Mouse (Mus musculus): ENCODE results near the gene Ezh1.

Ezh1 gene

DNA sequence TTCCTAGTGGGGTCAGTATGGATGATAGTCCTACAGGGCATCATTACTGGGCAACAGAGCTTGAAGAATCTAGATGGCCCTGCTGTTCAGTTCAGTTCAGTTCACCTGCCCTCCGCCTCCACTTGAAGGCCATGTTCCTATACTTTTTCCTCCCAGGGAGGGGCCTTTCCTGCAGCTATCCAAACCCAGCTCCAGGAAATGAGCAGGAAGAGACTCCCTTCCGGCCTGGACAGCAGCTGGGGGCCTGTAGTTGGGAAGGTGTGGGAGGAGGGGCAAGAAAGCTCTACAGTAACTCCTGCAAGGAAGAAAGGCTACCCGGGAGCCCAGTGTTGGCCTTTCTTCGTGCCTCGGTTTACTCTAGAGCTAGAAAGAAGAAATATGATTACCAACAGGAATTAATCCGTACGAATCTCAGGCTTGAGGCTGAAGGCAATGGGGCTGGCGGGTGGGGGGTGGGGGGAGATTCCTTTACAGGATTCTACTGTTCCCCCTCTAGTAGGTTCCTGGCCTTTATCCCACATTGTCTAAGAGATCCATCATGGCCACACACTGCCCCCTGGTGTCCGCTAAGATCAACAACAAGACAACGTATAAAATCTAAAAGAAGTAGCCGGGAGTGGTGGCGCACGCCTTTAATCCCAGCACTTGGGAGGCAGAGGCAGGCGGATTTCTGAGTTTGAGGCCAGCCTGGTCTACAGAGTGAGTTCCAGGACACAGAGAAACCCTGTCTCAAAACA is 22.2 kb upstream of the Ezh1 start:
- intact Hi-C loops (cut with DNase I), result loop anchor here (1.0 kb wide), 1 partner anchor 36 kb away; no protein-coding TSS in a partner anchor

GRCm38 (mm10) chr11:101247521-101248030 is 21.3 kb upstream of the Ezh1 start:
- intact Hi-C loops (cut with DNase I), result loop anchor here (1.0 kb wide), 1 partner anchor 35 kb away; no protein-coding TSS in a partner anchor

DNA sequence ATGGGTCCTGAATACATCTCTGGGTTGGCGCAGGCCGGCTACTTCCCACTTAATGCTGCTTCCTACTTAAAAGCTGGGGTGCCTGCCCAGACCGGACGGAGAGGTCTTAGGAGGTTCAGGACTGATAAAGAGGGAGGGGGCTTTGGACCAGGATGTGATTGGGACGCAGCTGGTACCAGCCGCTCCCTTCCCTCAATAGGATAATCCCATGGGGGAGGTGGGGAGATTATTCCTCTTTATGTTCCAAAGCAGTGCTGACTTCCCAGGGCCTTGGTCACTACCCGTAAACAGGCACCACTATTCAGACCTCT is 20.4 kb upstream of the Ezh1 start:
- intact Hi-C loops (cut with DNase I), result no loop called here

GRCm38 (mm10) chr11:101245855-101246701 is 19.8 kb upstream of the Ezh1 start, which contains the start of gene Ramp2:
Gene Ramp2 (plus strand): TSS chr11:101246028.
- intact Hi-C loops (cut with DNase I), result no loop called here

DNA sequence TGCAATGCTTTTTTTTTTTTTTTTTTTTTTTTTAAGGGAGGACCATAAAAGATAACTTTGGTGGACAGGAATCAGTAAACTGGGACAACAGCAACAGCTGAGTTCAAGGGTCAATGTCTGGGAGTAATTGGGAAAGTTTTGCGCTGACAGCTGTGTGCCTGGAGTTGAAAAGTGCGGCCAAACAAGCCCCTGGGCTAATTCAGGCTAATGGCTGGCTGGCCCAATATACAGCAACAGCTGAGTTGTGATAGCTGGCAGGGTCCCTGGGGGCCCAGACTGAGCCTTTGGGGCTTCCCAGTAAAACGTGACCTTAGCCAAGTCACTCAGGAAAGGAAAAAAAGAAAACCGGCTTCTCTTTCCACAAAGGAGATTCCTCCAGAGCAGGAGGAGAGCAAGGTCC is 18.8 kb upstream of the Ezh1 start:
- intact Hi-C loops (cut with DNase I), result no loop called here

- intact Hi-C loops (cut with DNase I), result loop anchor here (10.0 kb wide), 1 partner anchor 157 kb away; no protein-coding TSS in a partner anchor
These were observed 11.9 kb upstream of the Ezh1 start for GRCm38 (mm10) chr11:101238071-101238647.

DNA sequence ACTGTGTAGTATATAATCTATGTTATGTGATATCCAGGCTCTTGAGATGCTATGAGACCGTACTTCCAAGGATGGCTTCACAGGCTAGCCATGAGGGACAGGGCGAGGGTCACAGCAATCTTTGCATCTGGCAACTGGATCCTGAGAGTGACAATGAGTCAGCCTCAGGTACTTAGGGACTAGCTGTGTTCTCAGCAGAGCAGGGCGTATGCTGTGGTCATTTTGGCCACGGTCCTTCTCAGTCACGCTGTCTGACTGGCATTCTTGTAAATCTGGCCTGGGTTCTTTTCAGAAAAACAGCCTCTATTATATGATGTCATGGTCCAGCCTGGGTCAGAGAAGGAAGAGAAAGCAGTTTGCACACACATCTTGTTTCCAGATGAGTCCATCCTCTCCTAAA is 10.5 kb upstream of the Ezh1 start:
- intact Hi-C loops (cut with DNase I), result loop anchor here (10.0 kb wide), 1 partner anchor 158 kb away; no protein-coding TSS in a partner anchor

DNA sequence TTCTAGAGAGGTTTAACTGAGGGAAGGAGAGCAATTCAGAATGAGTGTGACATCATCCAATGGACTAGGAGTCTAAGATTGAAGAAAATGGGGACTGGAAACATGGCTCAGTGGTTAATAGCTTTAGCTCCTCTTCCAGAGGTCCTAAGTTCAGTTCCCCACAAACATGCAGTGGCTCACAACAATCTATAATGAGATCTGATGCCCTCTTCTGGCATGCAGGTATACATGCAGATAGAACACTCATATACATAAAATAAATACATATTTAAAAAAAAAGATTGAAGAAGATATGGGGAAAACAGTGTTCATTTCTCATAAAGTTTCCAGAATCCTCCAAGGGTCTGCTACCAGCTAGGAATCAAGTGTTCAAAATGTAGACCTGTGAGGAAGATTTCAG is 9.2 kb upstream of the Ezh1 start:
- intact Hi-C loops (cut with DNase I), result loop anchor here (10.0 kb wide), 1 partner anchor 159 kb away; no protein-coding TSS in a partner anchor

DNA sequence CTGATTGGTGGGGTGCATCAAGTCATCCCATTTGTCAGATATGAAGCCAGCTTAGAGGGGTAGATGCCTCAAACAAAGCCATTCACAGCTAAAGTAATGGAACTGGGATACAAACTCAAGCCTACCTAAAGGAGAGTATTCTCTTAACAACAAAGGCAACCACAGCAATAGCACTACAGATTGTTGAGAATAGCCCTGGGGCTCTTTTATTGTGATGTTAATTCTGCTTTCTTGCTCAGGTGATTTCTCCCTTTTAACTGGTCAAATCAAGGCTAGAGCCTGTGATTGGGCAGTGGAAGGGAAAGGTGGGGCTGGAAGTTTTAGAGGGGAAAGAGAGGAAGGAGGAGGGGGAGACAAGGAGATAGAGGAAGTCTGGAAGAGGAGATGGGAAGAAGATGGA is 7.9 kb upstream of the Ezh1 start:
- intact Hi-C loops (cut with DNase I), result loop anchor here (10.0 kb wide), 1 partner anchor 161 kb away; no protein-coding TSS in a partner anchor

GRCm38 (mm10) chr11:101233240-101233639 is 7.0 kb upstream of the Ezh1 start:
- intact Hi-C loops (cut with DNase I), result loop anchor here (10.0 kb wide), 1 partner anchor 162 kb away; no protein-coding TSS in a partner anchor

DNA sequence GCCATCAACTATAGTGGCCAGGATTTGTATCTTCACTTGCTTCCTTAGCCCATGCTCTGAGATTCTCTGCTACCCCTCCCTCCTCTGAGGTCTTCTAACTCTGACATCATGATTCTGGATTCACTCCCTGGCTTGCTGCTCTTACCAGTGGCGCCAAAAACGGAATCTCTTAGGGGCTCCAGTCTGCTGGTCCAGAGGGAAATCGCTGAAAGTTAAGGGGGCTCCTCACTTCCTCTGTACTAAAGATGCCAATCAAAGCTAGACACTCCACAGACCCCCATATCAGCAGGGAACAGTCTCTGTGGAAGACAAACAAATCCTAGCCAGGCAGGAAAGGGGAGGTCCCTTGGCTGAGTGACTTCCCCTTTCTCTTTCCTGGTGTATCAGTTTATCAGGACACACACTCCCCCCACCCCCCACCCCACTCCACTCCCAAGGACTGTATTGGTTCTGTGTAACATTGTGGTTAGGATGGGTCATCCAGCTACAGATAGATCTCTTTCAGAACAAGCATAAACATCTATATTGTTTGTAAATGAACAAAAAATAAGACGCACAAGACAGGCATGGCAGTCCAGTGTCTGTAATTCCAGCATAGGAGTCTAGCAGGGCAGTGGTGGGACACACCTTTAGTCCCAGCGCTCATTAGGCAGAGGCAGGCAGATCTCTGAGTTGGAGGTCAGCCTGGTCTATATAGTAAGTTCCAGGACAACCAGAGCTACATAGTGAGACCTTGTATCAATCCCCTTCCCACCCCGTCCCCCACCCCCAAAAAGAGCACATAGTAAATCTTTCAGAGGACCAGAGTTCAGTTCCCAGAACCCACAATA is 6.0 kb upstream of the Ezh1 start:
- intact Hi-C loops (cut with DNase I), result loop anchor here (10.0 kb wide), 1 partner anchor 163 kb away; no protein-coding TSS in a partner anchor

GRCm38 (mm10) chr11:101230991-101231871 is 5.0 kb upstream of the Ezh1 start:
- intact Hi-C loops (cut with DNase I), result loop anchor here (10.0 kb wide), 1 partner anchor 164 kb away; no protein-coding TSS in a partner anchor

GRCm38 (mm10) chr11:101230526-101230925 is 4.3 kb upstream of the Ezh1 start:
- intact Hi-C loops (cut with DNase I), result loop anchor here (10.0 kb wide), 1 partner anchor 164 kb away; no protein-coding TSS in a partner anchor

- intact Hi-C loops (cut with DNase I), result loop anchor here (10.0 kb wide), 1 partner anchor 165 kb away; no protein-coding TSS in a partner anchor
These were observed 3.8 kb upstream of the Ezh1 start for GRCm38 (mm10) chr11:101230061-101230511.

- intact Hi-C loops (cut with DNase I), result no loop called here
These were observed 3.2 kb upstream of the Ezh1 start for GRCm38 (mm10) chr11:101229361-101229900.

DNA sequence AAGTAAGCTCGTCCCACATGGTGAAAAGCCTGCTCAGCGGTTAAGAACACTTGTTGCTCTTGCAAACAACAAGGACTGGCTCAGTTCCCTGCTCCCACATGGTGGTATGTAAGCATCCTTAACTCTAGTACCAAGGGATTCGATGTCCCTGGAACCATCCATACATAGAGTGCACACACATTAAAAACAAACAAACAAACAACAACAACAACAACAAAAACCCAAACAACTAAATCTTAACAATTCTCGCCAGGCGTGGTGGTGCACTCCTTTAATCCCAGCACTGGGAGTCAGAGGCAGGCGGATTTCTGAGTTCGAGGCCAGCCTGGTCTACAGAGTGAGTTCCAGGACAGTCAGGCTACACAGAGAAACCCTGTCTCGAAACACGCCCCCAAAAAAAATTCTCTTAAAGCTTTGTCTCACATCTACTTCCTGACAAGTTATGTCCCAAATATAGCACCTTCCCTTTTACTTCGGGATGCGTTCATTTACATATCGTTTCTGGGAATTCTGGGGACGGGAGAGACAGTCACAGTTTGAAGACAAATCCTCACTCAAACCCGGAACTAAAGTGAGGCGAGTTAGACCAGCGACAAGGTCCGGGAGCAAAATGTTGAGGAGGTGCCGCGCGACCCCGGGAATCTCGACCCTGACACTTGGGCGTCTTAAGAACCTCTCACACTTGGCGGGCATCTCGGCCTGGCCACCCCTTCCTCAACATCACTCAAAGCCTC is 765 bp downstream of the Ezh1 start:
- intact Hi-C loops (cut with DNase I), result no loop called here

DNA sequence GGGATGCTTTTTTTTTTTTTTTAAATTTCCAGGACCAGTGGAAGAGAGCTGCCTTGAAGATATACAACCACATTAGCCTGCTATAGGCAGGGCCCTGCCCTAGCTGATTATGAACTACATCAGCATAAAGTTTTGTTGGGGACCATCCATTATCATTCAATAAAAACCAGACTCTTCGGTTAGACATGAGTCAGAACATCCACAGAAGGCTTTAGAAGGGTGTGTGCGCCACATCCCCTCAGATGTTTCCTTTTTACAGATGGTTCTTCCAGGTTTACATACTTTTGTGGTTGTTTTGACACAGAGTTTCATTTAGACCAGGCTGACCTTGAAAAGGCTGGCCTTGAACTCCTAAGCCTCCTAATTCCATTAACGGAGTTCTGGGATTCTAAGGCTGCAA is 1.9 kb downstream of the Ezh1 start:
- intact Hi-C loops (cut with DNase I), result no loop called here

- intact Hi-C loops (cut with DNase I), result no loop called here
These were observed 4.8 kb downstream of the Ezh1 start for GRCm38 (mm10) chr11:101221306-101221986.
